Mouse (Mus musculus) lung, postnatal 0 days (tissue): ENCODE measurements around the gene Srebf2. TPM values are rescaled to one million over a fixed set of nuclear protein-coding genes. Genes with fewer than 3 reads are reported as not detected.

ENCODE experiments used
- ATAC-seq: fragments of 200-750 bp; cut with Nextera tagmentation; 2 replicates; pipeline ENCODE4 v1.8.0; 2017; ENCODE audit warnings: moderate library complexity
- DNase-seq: peaks from one replicate; pipeline ENCODE4 v3.0.0-alpha.2; 2016; ENCODE audit warnings: low spot score
- H3K27ac ChIP-seq: fragments of 300-500 bp; sonication (generic); 2 replicates; pipeline ENCODE4 v1.5.1; 2014; ENCODE audit warnings: antibody characterized with exemption, mild to moderate bottlenecking, low read length, mixed read lengths
- H3K27me3 ChIP-seq: fragments of 300-500 bp; sonication (generic); replicated peaks from 2 replicates; pipeline ENCODE4 v1.6.1; 2014; ENCODE audit warnings: low read length, mixed read lengths; ENCODE audit not compliant: insufficient read depth
- H3K36me3 ChIP-seq: fragments of 300-500 bp; sonication (generic); 2 replicates; pipeline ENCODE4 v1.6.1; 2014; ENCODE audit warnings: low read length, mixed read lengths; ENCODE audit not compliant: insufficient read depth
- H3K4me1 ChIP-seq: fragments of 300-500 bp; sonication (generic); 2 replicates; pipeline ENCODE4 v1.6.1; 2014; ENCODE audit warnings: antibody characterized with exemption, low read depth, low read length, mixed read lengths; ENCODE audit not compliant: insufficient read depth
- H3K4me2 ChIP-seq: fragments of 300-500 bp; sonication (generic); replicated peaks from 2 replicates; pipeline ENCODE4 v1.6.1; 2014; ENCODE audit warnings: low read depth, mild to moderate bottlenecking, low read length, moderate library complexity, mixed read lengths
- H3K4me3 ChIP-seq: fragments of 300-500 bp; sonication (generic); 2 replicates; pipeline ENCODE4 v1.5.1; 2014; ENCODE audit warnings: low read depth, low read length
- H3K9ac ChIP-seq: fragments of 300-500 bp; sonication (generic); replicated peaks from 2 replicates; pipeline ENCODE4 v1.6.1; 2014; ENCODE audit warnings: low read depth, mild to moderate bottlenecking
- H3K9me3 ChIP-seq: fragments of 300-500 bp; sonication (generic); 2 replicates; pipeline ENCODE4 v1.6.1; 2016; ENCODE audit warnings: low read length, mixed read lengths
- CTCF ChIP-seq: IDR thresholded peaks from 2 replicates; pipeline ENCODE4 v1.5.1; 2016; ENCODE audit warnings: antibody characterized with exemption, mild to moderate bottlenecking
- EP300 ChIP-seq: IDR thresholded peaks from 2 replicates; pipeline ENCODE4 v1.6.1; 2016; ENCODE audit warnings: antibody characterized with exemption, mild to moderate bottlenecking, control low read depth
- WGBS: fragments of 180-500 bp; shearing (Covaris S2); extraction: QIAGEN DNeasy Blood & Tissue Kit; methylation state at CpG from one replicate; pipeline ENCODE4 v1.1.7; 2014; 5-methylcytosine and 5-hydroxymethylcytosine counted together
- polyA plus RNA-seq: library from polyadenylated mRNA; unstranded; fragments of >200 nt; fragmentation: Nextera tagmentation; extraction: Ambion mirVana; gene quantifications from 2 replicates; pipeline ENCODE4 v1.2.1, GENCODE M21; 2015

Srebf2 gene
- polyA plus RNA-seq, 1 experiment from 2014 or later: 115 TPM

- no peak overlapping the region for H3K4me3 ChIP-seq
- H3K4me2 ChIP-seq: no peak overlapping the region
- H3K27me3 ChIP-seq: no peaks in the 10 kb centered on the region
- TF ChIP-seq EP300: no peak
- no peak for TF ChIP-seq CTCF
- 36% methylated on average over 2 of the region's 2 CpGs for WGBS
- H3K36me3 ChIP-seq: 0 out of 2 replicates have a peak, but pooled peaks cover 2% of the 10 kb centered on the region
- no peaks in the 10 kb centered on the region for H3K9me3 ChIP-seq
- peaks cover 16% of the 10 kb centered on the region; the same call in 1 of the 2 replicates for H3K4me1 ChIP-seq
- no peak overlapping the region for H3K9ac ChIP-seq
- no peak for DNase-seq
- no peak for ATAC-seq
- peak overlapping the region; percentile 92 for H3K27ac ChIP-seq
Measured at GRCm38 (mm10) chr15:82145408-82145807, 1.6 kb upstream of the Srebf2 start.

DNA sequence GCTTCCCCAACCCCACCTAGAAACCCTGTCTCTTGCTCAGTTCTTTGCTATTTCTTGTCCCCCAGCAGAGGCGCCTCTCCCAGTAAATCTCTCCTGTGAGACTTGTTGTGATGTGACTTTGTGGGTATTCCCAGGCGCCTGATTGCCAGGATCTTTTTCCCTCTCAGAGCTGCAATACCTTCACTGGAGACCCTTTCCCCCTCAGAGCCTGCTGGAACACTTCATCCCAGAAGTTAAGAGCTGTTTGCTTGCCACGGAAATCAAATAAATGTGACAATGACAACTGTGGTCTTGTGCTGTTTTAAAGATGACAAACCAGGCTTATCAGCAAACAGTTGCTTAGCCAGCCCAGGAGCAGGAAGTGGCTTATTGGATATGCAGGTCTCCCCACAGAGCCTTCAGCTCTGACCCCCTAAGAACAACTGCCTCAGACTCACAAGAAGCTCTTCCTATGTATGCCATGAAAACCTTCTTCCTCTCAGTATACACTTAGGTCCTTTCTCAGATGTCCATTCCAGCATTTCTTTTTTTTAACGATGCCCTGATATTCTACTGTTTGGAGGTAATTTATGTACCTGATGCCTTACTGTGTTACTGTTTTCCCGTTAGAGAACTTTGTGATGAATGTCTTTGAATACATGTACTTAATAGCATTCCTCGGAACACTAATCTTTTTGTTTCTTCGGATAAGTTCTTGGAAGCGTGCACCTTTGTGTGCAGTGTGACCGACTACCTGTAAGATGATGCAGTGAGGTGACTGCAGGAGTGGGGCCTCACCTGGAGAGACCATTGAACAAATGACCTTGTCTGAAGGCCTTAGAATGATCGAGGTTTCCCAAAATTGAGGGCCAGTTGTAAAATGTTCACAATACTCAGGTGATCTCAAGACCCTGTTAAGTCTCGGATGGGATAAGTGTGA, 871 bp upstream of the Srebf2 start:
- 11% methylated on average over 11 of the region's 11 CpGs for WGBS
- DNase-seq (peak; percentile 11), ATAC-seq (no peak)
- peaks cover 16% of the 10 kb centered on the region; the same call in 1 of the 2 replicates for H3K4me1 ChIP-seq
- peak overlapping the region; percentile 46; the same call in 1 of the 2 replicates for H3K9ac ChIP-seq
- no peaks in the 10 kb centered on the region for H3K9me3 ChIP-seq
- peak; percentile 9; the same call in 1 of the 2 replicates for TF ChIP-seq CTCF
- peak; percentile 15; the same call in 1 of the 2 replicates for TF ChIP-seq EP300
- H3K27me3 ChIP-seq: no peaks in the 10 kb centered on the region
- peak overlapping the region; percentile 88 for H3K4me2 ChIP-seq
- H3K27ac ChIP-seq: peak overlapping the region; percentile 92
- 0 out of 2 replicates have a peak, but pooled peaks cover 1% of the 10 kb centered on the region for H3K36me3 ChIP-seq
- H3K4me3 ChIP-seq: peak overlapping the region; percentile 92

DNA sequence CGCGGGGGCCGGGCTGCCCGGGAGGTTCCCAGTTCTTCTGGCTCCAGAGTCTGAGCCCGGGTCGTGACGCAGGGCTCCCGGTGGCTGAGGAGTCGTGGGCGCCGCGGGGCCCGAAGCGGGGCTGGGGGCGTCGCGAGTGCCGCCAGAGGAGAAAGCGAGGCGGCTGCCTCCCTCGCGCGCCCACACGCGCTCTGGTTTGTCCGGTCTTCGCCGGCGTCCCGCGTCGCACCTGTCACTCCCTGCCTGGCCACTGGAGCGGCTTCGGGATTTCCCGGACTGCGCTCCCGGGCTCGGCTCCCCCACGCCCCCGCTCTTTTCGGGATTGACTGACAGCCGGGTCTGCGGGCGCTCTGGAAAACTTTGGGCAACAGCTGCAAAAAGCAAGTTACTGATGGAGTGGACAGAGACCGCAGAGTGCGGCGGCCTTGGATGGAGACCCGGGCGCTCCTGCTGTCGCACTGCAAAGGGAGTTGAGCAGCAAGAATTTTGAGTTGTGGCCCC, 680 bp downstream of the Srebf2 start:
- peak overlapping the region; percentile 92 for H3K27ac ChIP-seq
- ATAC-seq: peak; percentile 30
- H3K9ac ChIP-seq: peak overlapping the region; percentile 69
- no peaks in the 10 kb centered on the region for H3K27me3 ChIP-seq
- H3K36me3 ChIP-seq: no peaks in the 10 kb centered on the region
- peak; percentile 72 for DNase-seq
- H3K4me2 ChIP-seq: peak overlapping the region; percentile 88
- H3K4me1 ChIP-seq: peaks cover 16% of the 10 kb centered on the region; the same call in 1 of the 2 replicates
- H3K9me3 ChIP-seq: no peaks in the 10 kb centered on the region
- peak; percentile 17 for TF ChIP-seq CTCF
- no peak for TF ChIP-seq EP300
- 0% methylated on average over 34 of the region's 50 CpGs for WGBS
- peak overlapping the region; percentile 92 for H3K4me3 ChIP-seq

GRCm38 (mm10) chr15:82148510-82148911, 1.5 kb downstream of the Srebf2 start:
- peak overlapping the region; percentile 92 for H3K4me3 ChIP-seq
- H3K9me3 ChIP-seq: no peaks in the 10 kb centered on the region
- DNase-seq (peak; percentile 43), ATAC-seq (no peak)
- no peaks in the 10 kb centered on the region for H3K27me3 ChIP-seq
- peak overlapping the region; percentile 92; the same call in 1 of the 2 replicates for H3K27ac ChIP-seq
- H3K9ac ChIP-seq: peak overlapping the region; percentile 69
- H3K4me1 ChIP-seq: peaks cover 16% of the 10 kb centered on the region; the same call in 1 of the 2 replicates
- H3K4me2 ChIP-seq: peak overlapping the region; percentile 88
- H3K36me3 ChIP-seq: no peaks in the 10 kb centered on the region
- 17% methylated on average over 9 of the region's 9 CpGs for WGBS
- TF ChIP-seq CTCF (no peak), EP300 (no peak)

GRCm38 (mm10) chr15:82150042-82150441, 3.1 kb downstream of the Srebf2 start:
- no peak overlapping the region for H3K4me3 ChIP-seq
- H3K4me1 ChIP-seq: peaks cover 16% of the 10 kb centered on the region; the same call in 1 of the 2 replicates
- H3K27ac ChIP-seq: no peak overlapping the region
- H3K4me2 ChIP-seq: no peak overlapping the region
- no peak for DNase-seq
- H3K9ac ChIP-seq: no peak overlapping the region
- no peak for TF ChIP-seq CTCF
- no peak for TF ChIP-seq EP300
- ATAC-seq: no peak
- H3K9me3 ChIP-seq: no peaks in the 10 kb centered on the region
- no peaks in the 10 kb centered on the region for H3K27me3 ChIP-seq
- H3K36me3 ChIP-seq: no peaks in the 10 kb centered on the region

GRCm38 (mm10) chr15:82151176-82151575, 4.2 kb downstream of the Srebf2 start:
- Histone ChIP-seq H3K9me3 (no peaks in the 10 kb centered on the region), H3K27me3 (no peaks in the 10 kb centered on the region), H3K4me2 (no peak overlapping the region), H3K9ac (no peak overlapping the region), H3K4me3 (no peak overlapping the region), H3K27ac (no peak overlapping the region), H3K36me3 (no peaks in the 10 kb centered on the region), H3K4me1 (peaks cover 14% of the 10 kb centered on the region; the same call in 1 of the 2 replicates)
- DNase-seq (no peak), ATAC-seq (no peak)
- TF ChIP-seq CTCF: no peak
- no peak for TF ChIP-seq EP300
- WGBS: 90% methylated on average over 4 of the region's 4 CpGs
